Mouse (Mus musculus) G1E (cell line): ENCODE measurements at regions not wholly inside any gene's neighbourhood (a gene's known extent, or its start where the extent isn't known, plus 50 kb on each side); places are given as distances from the start of the nearest gene placed in this dataset.

Experiments
- ATAC-seq: 2 replicates; pipeline ENCODE4 v1.8.0; 2016; ENCODE audit warnings: mild to moderate bottlenecking; ENCODE audit not compliant: insufficient number of reproducible peaks, poor library complexity, low FRiP score, severe bottlenecking; ENCODE audit errors: extremely low read depth
- DNase-seq: peaks from one replicate; pipeline ENCODE4 v3.0.0; 2012; ENCODE audit warnings: low spot score
- H3K27me3 ChIP-seq: 2 replicates; pipeline ENCODE4 v1.6.1; 2012; ENCODE audit warnings: mild to moderate bottlenecking, low read length, inconsistent platforms; ENCODE audit not compliant: insufficient read depth
- H3K36me3 ChIP-seq: replicated peaks from 2 replicates; pipeline ENCODE3; 2012; ENCODE audit warnings: mild to moderate bottlenecking, inconsistent platforms
- H3K4me1 ChIP-seq: 2 replicates; pipeline ENCODE4 v1.6.1; 2012; ENCODE audit warnings: low read depth, low read length, inconsistent platforms, mixed read lengths; ENCODE audit not compliant: insufficient read depth
- H3K4me3 ChIP-seq: 2 replicates; pipeline ENCODE4 v1.5.1; 2012; ENCODE audit warnings: low read depth, mild to moderate bottlenecking, inconsistent platforms, low read length, moderate library complexity, mixed read lengths
- H3K9me3 ChIP-seq: replicated peaks from 2 replicates; pipeline ENCODE4 v1.6.1; 2012; ENCODE audit warnings: inconsistent platforms
- CTCF ChIP-seq: IDR thresholded peaks from 2 replicates; pipeline ENCODE4 v1.5.1; 2012; ENCODE audit warnings: low read depth, low read length, inconsistent platforms, mixed read lengths
- GATA1 ChIP-seq: IDR thresholded peaks from 2 replicates; pipeline ENCODE4 v1.6.1; 2012; ENCODE audit warnings: borderline replicate concordance, low read length, inconsistent platforms, mixed read lengths
- GATA2 ChIP-seq: IDR thresholded peaks from 2 replicates; pipeline ENCODE4 v1.6.1; 2012; ENCODE audit warnings: low read depth, low read length, inconsistent platforms, borderline replicate concordance
- POLR2AphosphoS5 ChIP-seq: IDR thresholded peaks from 2 replicates; pipeline ENCODE4 v1.6.1; 2012; ENCODE audit warnings: low read depth, low read length, inconsistent platforms; ENCODE audit not compliant: insufficient replicate concordance
- TAL1 ChIP-seq: conservative IDR thresholded peaks from 2 replicates; pipeline ENCODE4 v1.6.1; 2012; ENCODE audit warnings: low read depth, low read length, inconsistent platforms, mixed read lengths

GRCm38 (mm10) chr2:128497891-128498290 lies 93.1 kb upstream of the Spdye4c start:
- H3K9me3 ChIP-seq: no peaks in the 10 kb centered on the region
- H3K4me1 ChIP-seq: no peaks in the 10 kb centered on the region
- TF ChIP-seq CTCF: no peak
- TF ChIP-seq GATA2: no peak
- TF ChIP-seq TAL1: no peak
- TF ChIP-seq GATA1: no peak
- TF ChIP-seq POLR2AphosphoS5: no peak
- no peak for DNase-seq
- H3K36me3 ChIP-seq: no peaks in the 10 kb centered on the region
- H3K27me3 ChIP-seq: no peaks in the 10 kb centered on the region
- no peak for ATAC-seq
- H3K4me3 ChIP-seq: no peak overlapping the region

GRCm38 (mm10) chr2:128498611-128499010 lies 92.4 kb upstream of the Spdye4c start:
- ATAC-seq: no peak
- H3K4me3 ChIP-seq: no peak overlapping the region
- DNase-seq: no peak

GRCm38 (mm10) chr2:128499575-128500184 lies 91.3 kb upstream of the Spdye4c start:
- DNase-seq (no peak), ATAC-seq (no peak)
- Histone ChIP-seq H3K36me3 (no peaks in the 10 kb centered on the region), H3K4me1 (no peaks in the 10 kb centered on the region), H3K4me3 (no peak overlapping the region), H3K27me3 (no peaks in the 10 kb centered on the region), H3K9me3 (no peaks in the 10 kb centered on the region)
- TF ChIP-seq GATA1 (no peak), GATA2 (no peak), TAL1 (no peak), CTCF (no peak)

More at GRCm38 (mm10) chr2:128498611-128499010, 92.4 kb upstream of the Spdye4c start:
- Histone ChIP-seq H3K9me3 (no peaks in the 10 kb centered on the region), H3K27me3 (no peaks in the 10 kb centered on the region), H3K4me1 (no peaks in the 10 kb centered on the region), H3K36me3 (no peaks in the 10 kb centered on the region)
- TF ChIP-seq GATA1 (no peak), GATA2 (no peak), CTCF (no peak), POLR2AphosphoS5 (no peak), TAL1 (no peak)

- Histone ChIP-seq H3K9me3 (no peaks in the 10 kb centered on the region), H3K36me3 (no peaks in the 10 kb centered on the region), H3K4me1 (no peaks in the 10 kb centered on the region), H3K4me3 (no peak overlapping the region), H3K27me3 (no peaks in the 10 kb centered on the region)
- DNase-seq: no peak
- TF ChIP-seq POLR2AphosphoS5 (no peak), GATA2 (no peak), CTCF (no peak), GATA1 (no peak), TAL1 (no peak)
- ATAC-seq: no peak
Observed at GRCm38 (mm10) chr2:128502676-128503075, 88.3 kb upstream of the Spdye4c start.

- Histone ChIP-seq H3K27me3 (no peaks in the 10 kb centered on the region), H3K4me3 (no peak overlapping the region), H3K36me3 (no peaks in the 10 kb centered on the region), H3K4me1 (no peaks in the 10 kb centered on the region), H3K9me3 (no peaks in the 10 kb centered on the region)
- TF ChIP-seq TAL1 (no peak), GATA2 (no peak), CTCF (no peak), POLR2AphosphoS5 (no peak), GATA1 (no peak)
- no peak for DNase-seq
- ATAC-seq: no peak
Observed at GRCm38 (mm10) chr2:128503136-128503935, 87.7 kb upstream of the Spdye4c start.

DNA sequence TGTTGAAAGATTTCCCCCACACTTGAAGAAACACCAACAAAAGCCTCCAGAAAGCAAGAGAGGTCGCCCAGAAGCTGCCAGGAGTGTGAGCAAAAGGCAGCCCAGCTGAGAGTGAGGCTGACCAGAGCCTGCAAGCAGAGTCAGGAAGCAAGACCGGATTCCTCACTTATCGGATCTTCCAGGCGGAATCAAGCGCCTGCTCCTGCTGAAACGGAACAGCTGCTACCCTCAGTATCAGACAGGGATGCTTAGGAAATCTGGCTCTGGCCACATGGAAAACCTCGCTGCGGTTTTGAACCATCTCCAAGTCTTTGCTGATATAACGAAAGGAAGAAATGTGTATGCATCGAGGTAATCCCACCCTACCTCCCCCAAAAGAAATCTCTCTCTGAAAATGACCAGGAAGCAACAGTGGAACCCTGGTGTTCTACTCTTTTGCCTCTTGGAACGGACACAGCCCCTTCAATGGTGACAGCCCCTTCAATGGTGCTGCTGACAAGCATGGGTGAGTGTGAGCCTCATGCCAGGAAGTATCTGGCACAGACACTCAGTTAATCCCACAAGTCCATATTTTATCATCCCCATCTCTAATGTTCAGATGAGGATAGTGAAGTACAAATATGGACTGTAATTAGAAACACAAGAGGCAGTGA lies 83.3 kb upstream of the Spdye4c start:
- no peaks in the 10 kb centered on the region for H3K9me3 ChIP-seq
- DNase-seq (no peak), ATAC-seq (no peak)
- no peaks in the 10 kb centered on the region for H3K27me3 ChIP-seq
- H3K36me3 ChIP-seq: no peaks in the 10 kb centered on the region
- no peak overlapping the region for H3K4me3 ChIP-seq
- H3K4me1 ChIP-seq: no peaks in the 10 kb centered on the region
- TF ChIP-seq GATA2 (no peak), GATA1 (no peak), POLR2AphosphoS5 (no peak), TAL1 (no peak), CTCF (no peak)
